Mouse (Mus musculus) cerebellum, postnatal 4 days (tissue): ENCODE measurements around the gene Efcab7.

Experiments
- DNase-seq, 2 experiments: peaks; one replicate each; pipeline ENCODE4 v3.0.0; 2022; ENCODE audit warnings: low spot score in 2 of 2, mixed read lengths in 1 of 2

Efcab7 gene

GRCm38 (mm10) chr4:99944606-99945005, 115.6 kb downstream of the Efcab7 start:
- DNase-seq: no peak

DNA sequence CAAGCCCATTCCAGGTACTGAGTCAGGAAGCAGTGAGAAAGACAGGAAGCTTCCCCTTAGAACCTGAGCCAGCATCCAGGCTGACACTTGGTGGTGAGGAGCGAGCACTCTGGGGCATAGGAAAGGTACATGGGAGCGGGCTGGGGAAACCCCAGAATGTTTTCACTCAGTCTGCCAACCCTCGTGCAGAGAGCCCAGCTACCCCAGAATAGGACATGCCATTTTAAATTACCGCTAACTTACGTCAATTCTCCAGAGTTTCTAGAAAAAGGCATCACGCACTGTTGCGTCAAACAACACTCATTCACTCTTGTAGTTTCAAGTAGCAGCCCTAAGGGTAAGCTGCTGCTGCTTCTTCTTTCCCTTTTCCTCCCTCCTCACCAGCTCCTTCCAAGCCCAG, 116.0 kb downstream of the Efcab7 start:
- DNase-seq: no peak

- no peak for DNase-seq
These were observed 117.5 kb downstream of the Efcab7 start for GRCm38 (mm10) chr4:99946516-99946915.

DNA sequence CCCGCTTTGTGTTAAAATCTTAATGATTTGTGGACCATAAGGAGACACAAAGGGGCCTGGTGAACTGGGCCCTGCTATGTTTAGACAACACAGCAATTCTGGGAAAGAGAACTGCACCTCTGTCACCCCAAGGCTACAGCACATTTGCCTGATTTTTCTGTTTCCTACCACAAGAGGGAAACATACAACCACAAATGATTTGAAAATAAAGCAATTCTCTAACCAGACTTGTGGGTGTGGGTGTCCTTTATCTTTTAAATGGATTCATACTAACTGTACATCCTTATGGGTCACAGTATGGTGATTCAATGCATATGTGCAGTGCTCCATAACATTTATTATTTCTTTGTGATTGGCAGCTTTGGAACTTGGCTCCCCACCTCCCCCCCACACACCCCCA, 118.2 kb downstream of the Efcab7 start:
- no peak for DNase-seq

DNA sequence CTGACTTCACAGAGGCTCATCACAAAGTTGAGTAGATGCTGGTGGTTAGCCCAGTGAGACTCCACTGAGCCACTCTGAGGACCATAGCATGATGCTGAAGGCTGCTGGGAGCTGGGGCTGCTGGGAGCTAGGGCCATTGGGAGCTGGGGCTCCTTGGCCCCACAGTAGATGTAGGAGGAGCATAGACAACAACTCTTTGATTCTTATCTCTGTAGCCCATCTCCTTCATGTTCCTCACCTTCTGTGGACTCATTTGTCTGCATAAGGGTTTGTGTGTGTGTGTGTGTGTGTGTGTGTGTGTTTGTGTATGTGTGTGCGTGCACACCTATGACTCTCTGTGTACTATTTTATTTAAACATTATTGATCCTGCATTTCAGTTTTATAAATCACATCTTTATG, 118.9 kb downstream of the Efcab7 start:
- no peak for DNase-seq

GRCm38 (mm10) chr4:99953904-99954303, 124.9 kb downstream of the Efcab7 start:
- no peak for DNase-seq

- no peak for DNase-seq
These were observed 126.4 kb downstream of the Efcab7 start for GRCm38 (mm10) chr4:99955396-99955795.

DNA sequence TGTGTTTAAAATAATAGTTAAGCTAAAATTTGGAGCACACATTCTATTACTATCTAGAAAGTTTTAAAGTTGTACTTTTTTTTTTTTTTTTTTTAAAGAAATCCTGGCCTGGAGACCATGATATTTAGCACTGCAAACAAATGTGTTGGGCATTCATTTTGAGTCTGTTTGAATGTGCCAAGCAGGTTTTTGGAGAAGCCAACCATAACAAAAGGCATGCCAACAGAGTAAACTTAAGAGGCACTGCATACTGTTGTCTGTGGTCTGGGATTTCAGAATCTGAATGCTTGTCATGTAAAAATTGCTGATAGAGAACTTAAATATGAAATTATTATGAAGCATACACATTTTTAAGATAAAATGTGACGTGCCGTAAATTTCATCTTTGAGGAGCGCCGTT, 128.2 kb downstream of the Efcab7 start:
- DNase-seq: no peak

DNA sequence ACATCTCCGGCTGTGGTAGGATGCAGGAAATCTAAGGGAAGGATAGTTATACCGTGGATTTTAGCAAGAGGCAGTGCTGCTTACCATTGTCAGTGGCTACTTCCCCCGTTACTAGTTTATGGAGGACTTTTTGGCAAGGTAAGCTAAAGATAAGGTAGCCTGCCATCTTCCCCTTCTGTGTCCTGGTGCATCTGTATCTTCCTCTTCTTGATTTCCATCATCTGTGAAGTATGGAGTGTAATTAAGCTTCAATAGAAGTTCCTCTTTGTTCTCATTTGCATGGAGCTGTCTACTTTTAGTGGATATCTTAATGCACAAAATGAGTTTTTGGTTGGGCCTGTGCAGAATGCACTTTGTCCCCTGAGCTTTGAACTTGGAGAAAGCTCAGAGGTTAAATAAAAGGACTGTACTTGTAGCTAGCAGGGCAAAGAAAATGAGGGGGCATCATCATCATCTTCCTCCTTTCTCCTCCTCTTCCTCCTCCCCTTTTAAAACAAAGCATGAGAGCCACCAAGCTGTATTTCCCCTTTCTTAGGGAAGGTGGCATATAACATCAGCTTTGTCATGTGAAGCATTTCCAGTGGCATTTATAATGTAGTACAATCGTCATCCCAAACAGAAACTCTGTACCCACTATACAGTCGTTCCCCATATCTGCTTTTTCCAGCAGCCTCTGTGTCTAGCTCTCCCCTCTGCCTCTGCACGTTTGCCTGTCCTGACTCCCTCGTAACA, 129.3 kb downstream of the Efcab7 start:
- no peak for DNase-seq

DNA sequence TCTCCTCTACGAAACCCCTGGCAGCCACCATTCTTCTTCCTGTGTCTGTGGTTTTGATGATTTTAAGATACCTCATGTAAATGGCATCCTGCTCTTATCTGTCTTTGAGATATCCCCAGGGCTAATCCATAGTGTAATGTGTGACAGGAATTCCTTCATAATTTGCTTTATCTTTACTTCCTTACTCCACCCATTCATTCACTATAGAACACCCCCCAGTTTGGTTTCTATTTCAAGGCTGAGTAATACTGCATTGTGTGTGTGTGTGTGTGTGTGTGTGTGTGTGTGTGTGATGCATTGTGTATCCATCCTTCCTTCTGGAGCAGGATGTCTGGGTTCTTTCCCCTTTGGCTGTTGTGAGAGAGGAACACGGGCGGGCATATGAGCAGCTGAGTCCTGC, 130.3 kb downstream of the Efcab7 start:
- DNase-seq: no peak
